In the genomic region with DNA sequence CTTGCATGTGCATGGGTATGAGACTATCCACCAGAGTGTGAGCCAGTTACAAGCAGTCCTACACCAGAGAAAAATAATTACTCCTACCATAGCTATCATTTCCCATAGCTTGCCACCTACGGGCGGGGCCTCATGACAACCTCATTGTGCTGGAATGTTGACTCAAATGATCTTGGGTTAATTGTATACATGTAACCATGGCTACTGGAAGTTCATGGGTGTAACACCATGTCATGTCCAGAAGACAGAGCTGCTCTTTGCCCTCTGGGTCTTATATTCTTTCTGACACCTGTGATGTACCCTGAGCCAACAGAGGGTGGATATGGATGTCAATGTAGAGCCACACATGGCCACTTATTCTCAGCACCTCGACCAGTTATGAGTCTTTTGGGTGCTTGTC, we compare ENCODE assay signal across 14 mouse cellular contexts.
"Had no signal": no experiment of that assay in that cellular context is flagged by ENCODE, and none has a peak within 500 bp of the region (broad histone marks: within the 10 kb centered on the region; RNA-seq: fewer than 3 reads in every experiment).

No protein-coding gene starts in this region.

- H3K27me3 ChIP-seq: liver, embryonic 15.5 days; megakaryocyte, embryonic 14.5 days; midbrain, embryonic 12.5 days had no signal

- H3K27ac ChIP-seq: kidney, postnatal 0 days; limb, embryonic 10.5 days; liver, embryonic 15.5 days; macrophage; midbrain, embryonic 12.5 days had no signal

- H3K9ac ChIP-seq: liver, embryonic 15.5 days; midbrain, embryonic 12.5 days had no signal

- H3K4me3 ChIP-seq: limb, embryonic 10.5 days; liver, embryonic 15.5 days; megakaryocyte, embryonic 14.5 days; midbrain, embryonic 12.5 days had no signal

- H3K4me1 ChIP-seq: liver, embryonic 15.5 days; megakaryocyte, embryonic 14.5 days; midbrain, embryonic 12.5 days had no signal

- H3K9me3 ChIP-seq: limb, embryonic 10.5 days; liver, embryonic 15.5 days; megakaryocyte, embryonic 14.5 days; midbrain, embryonic 12.5 days had no signal

- H3K36me3 ChIP-seq: limb, embryonic 10.5 days; liver, embryonic 15.5 days; midbrain, embryonic 12.5 days had no signal

- H3K4me2 ChIP-seq: liver, embryonic 11.5 days; liver, embryonic 15.5 days; midbrain, embryonic 12.5 days had no signal

- DNase-seq: kidney, adult 11 months; kidney, adult 9 months; kidney, postnatal 4 days; lung, adult 2 months; lung, postnatal 10 days; right cerebral cortex, postnatal 14 days; thymus, postnatal 36 days had no signal
